Mouse (Mus musculus): ENCODE data around the gene Ano10. TPM values are rescaled to one million over a fixed set of nuclear protein-coding genes. Genes with fewer than 3 reads are reported as not detected.

Gene Ano10
- total RNA-seq, 2 experiments from 2014 or later: 50.7 to 58.8 TPM

GRCm38 (mm10) chr9:122293865-122294241, 370 bp downstream of the Ano10 start:
- no peak for DNase-seq

- peak; percentile 27 for DNase-seq
Observed at GRCm38 (mm10) chr9:122290192-122290591, 4.0 kb downstream of the Ano10 start.

GRCm38 (mm10) chr9:122288416-122288815, 5.8 kb downstream of the Ano10 start:
- DNase-seq: no peak

GRCm38 (mm10) chr9:122287526-122287925, 6.7 kb downstream of the Ano10 start:
- DNase-seq: no peak

- DNase-seq: no peak
Observed at GRCm38 (mm10) chr9:122285833-122286310, 8.4 kb downstream of the Ano10 start.

GRCm38 (mm10) chr9:122285146-122285832, 8.9 kb downstream of the Ano10 start:
- no peak for DNase-seq

GRCm38 (mm10) chr9:122284696-122285095, 9.5 kb downstream of the Ano10 start:
- no peak for DNase-seq

- no peak for DNase-seq
Observed at GRCm38 (mm10) chr9:122281004-122281403, 13.2 kb downstream of the Ano10 start.

GRCm38 (mm10) chr9:122276665-122277064, 17.6 kb downstream of the Ano10 start:
- DNase-seq: no peak

GRCm38 (mm10) chr9:122276134-122276533, 18.1 kb downstream of the Ano10 start:
- no peak for DNase-seq

- no peak for DNase-seq
Observed at GRCm38 (mm10) chr9:122274346-122274745, 19.9 kb downstream of the Ano10 start.

GRCm38 (mm10) chr9:122273879-122274278, 20.3 kb downstream of the Ano10 start:
- DNase-seq: no peak

GRCm38 (mm10) chr9:122271866-122272265, 22.4 kb downstream of the Ano10 start:
- no peak for DNase-seq

- DNase-seq: no peak
Observed at GRCm38 (mm10) chr9:122271318-122271717, 22.9 kb downstream of the Ano10 start.

- no peak for DNase-seq
Observed at GRCm38 (mm10) chr9:122270913-122271312, 23.3 kb downstream of the Ano10 start.

GRCm38 (mm10) chr9:122269256-122270041, 24.8 kb downstream of the Ano10 start:
- DNase-seq: no peak

GRCm38 (mm10) chr9:122265526-122266210, 28.6 kb downstream of the Ano10 start:
- DNase-seq: no peak

- DNase-seq: no peak
Observed at GRCm38 (mm10) chr9:122263140-122263539, 31.1 kb downstream of the Ano10 start.

GRCm38 (mm10) chr9:122254386-122254785, 39.8 kb downstream of the Ano10 start:
- DNase-seq: peak; percentile 47

- DNase-seq: no peak
Observed at GRCm38 (mm10) chr9:122252113-122252512, 42.1 kb downstream of the Ano10 start.

- peak; percentile 58 for DNase-seq
Observed at GRCm38 (mm10) chr9:122248168-122248567, 46.1 kb downstream of the Ano10 start.

GRCm38 (mm10) chr9:122247430-122248027, 46.7 kb downstream of the Ano10 start:
- peak; percentile 87 for DNase-seq

Measured in adrenal gland, postnatal 10 days (tissue).